Mouse (Mus musculus) MEL (cell line): ENCODE measurements around the gene Pisd. TPM values are rescaled to one million over a fixed set of nuclear protein-coding genes. Genes with fewer than 3 reads are reported as not detected.
"Not testable (repeated sequence)": the region's sequence is repeated elsewhere in the genome, so short reads cannot be mapped to it uniquely, and the experiment has no call there.

Experiments
- DNase-seq: peaks from one replicate; pipeline ENCODE4 v3.0.0; 2011; ENCODE audit warnings: low read depth, low spot score
- H3K27ac ChIP-seq: 2 replicates; pipeline ENCODE4 v1.5.1; 2012; ENCODE audit warnings: low read depth, mild to moderate bottlenecking, control low read depth, low read length, moderate library complexity; ENCODE audit not compliant: control insufficient read depth
- H3K27me3 ChIP-seq, 2 experiments: fragments of 150-350 bp in 1 of 2; sonication (generic) in 1 of 2; 2 replicates each; pipeline ENCODE4 v1.6.1; 2012; ENCODE audit warnings: low read length in 2 of 2, mild to moderate bottlenecking in 2 of 2, improper control_type of control experiment in 1 of 2, moderate library complexity in 1 of 2; ENCODE audit not compliant: insufficient read depth in 2 of 2, control insufficient read depth in 1 of 2
- H3K36me3 ChIP-seq, 2 experiments: 2 replicates each; pipeline ENCODE4 v1.6.1; 2012 to 2014; ENCODE audit warnings: low read length in 2 of 2, improper control_type of control experiment in 1 of 2, inconsistent platforms in 1 of 2, mild to moderate bottlenecking in 1 of 2; ENCODE audit not compliant: insufficient read depth in 2 of 2, control insufficient read depth in 1 of 2
- H3K4me1 ChIP-seq, 2 experiments: fragments of 150-350 bp in 1 of 2; sonication (generic) in 1 of 2; 2 replicates each; pipeline ENCODE4 v1.6.1; 2012; ENCODE audit warnings: low read length in 2 of 2, improper control_type of control experiment in 1 of 2, mild to moderate bottlenecking in 1 of 2; ENCODE audit not compliant: insufficient read depth in 2 of 2, control insufficient read depth in 1 of 2
- H3K4me3 ChIP-seq, 2 experiments: fragments of 150-350 bp in 1 of 2; sonication (generic) in 1 of 2; 2 replicates each; pipeline ENCODE4 v1.5.1; 2012; ENCODE audit warnings: low read depth in 2 of 2, low read length in 2 of 2, mild to moderate bottlenecking in 2 of 2, moderate library complexity in 2 of 2, control low read depth in 1 of 2, improper control_type of control experiment in 1 of 2; ENCODE audit not compliant: control insufficient read depth in 1 of 2, insufficient read depth in 1 of 2
- H3K79me2 ChIP-seq: 2 replicates; pipeline ENCODE4 v1.6.1; 2012; ENCODE audit warnings: mild to moderate bottlenecking, low read length, moderate library complexity; ENCODE audit not compliant: control insufficient read depth, poor library complexity, insufficient read depth
- H3K9ac ChIP-seq: 2 replicates; pipeline ENCODE4 v1.6.1; 2012; ENCODE audit warnings: low read depth, mild to moderate bottlenecking, control low read depth, low read length, moderate library complexity; ENCODE audit not compliant: control insufficient read depth, poor library complexity, severe bottlenecking
- H3K9me3 ChIP-seq: fragments of 150-350 bp; sonication (generic); replicated peaks from 2 replicates; pipeline ENCODE4 v1.6.1; 2012; ENCODE audit warnings: mild to moderate bottlenecking, low read length, improper control_type of control experiment, moderate library complexity; ENCODE audit not compliant: insufficient read depth
- BHLHE40 ChIP-seq: IDR thresholded peaks from 2 replicates; pipeline ENCODE4 v1.6.1; 2012; ENCODE audit warnings: low read depth, mild to moderate bottlenecking, inconsistent platforms, low read length, improper control_type of control experiment, borderline replicate concordance
- CHD1 ChIP-seq: IDR thresholded peaks from 2 replicates; pipeline ENCODE4 v1.6.1; 2012; ENCODE audit warnings: low read depth, mild to moderate bottlenecking, inconsistent platforms, low read length, improper control_type of control experiment
- ELF1 ChIP-seq: IDR thresholded peaks from 2 replicates; pipeline ENCODE4 v1.6.1; 2014; ENCODE audit warnings: low read depth, mild to moderate bottlenecking, inconsistent platforms, low read length, improper control_type of control experiment, moderate library complexity
- EP300 ChIP-seq, 2 experiments: IDR thresholded peaks; 2 replicates each; pipeline ENCODE4 v1.6.1; 2011; ENCODE audit warnings: improper control_type of control experiment in 2 of 2, low read length in 2 of 2, low read depth in 1 of 2, mild to moderate bottlenecking in 1 of 2
- ETS1 ChIP-seq: IDR thresholded peaks from 2 replicates; pipeline ENCODE4 v1.6.1; 2012; ENCODE audit warnings: low read depth, mild to moderate bottlenecking, inconsistent platforms, low read length, improper control_type of control experiment, moderate library complexity
- JUND ChIP-seq: IDR thresholded peaks from 2 replicates; pipeline ENCODE4 v1.6.1; 2011; ENCODE audit warnings: low read depth, mild to moderate bottlenecking, improper control_type of control experiment, low read length
- KAT2A ChIP-seq: conservative IDR thresholded peaks from 2 replicates; pipeline ENCODE4 v1.6.1; 2012; ENCODE audit warnings: low read depth, low read length, improper control_type of control experiment, inconsistent platforms
- MAFK ChIP-seq: IDR thresholded peaks from 2 replicates; pipeline ENCODE4 v1.6.1; 2011; ENCODE audit warnings: low read depth, mild to moderate bottlenecking, low read length, improper control_type of control experiment, borderline replicate concordance
- MAX ChIP-seq: IDR thresholded peaks from 2 replicates; pipeline ENCODE4 v1.6.1; 2011; ENCODE audit warnings: low read length, improper control_type of control experiment
- MEF2A ChIP-seq: IDR thresholded peaks from 2 replicates; pipeline ENCODE4 v1.6.1; 2014; ENCODE audit warnings: low read depth, mild to moderate bottlenecking, inconsistent platforms, low read length, improper control_type of control experiment; ENCODE audit not compliant: poor library complexity, insufficient replicate concordance, severe bottlenecking; ENCODE audit errors: extremely low read depth
- MXI1 ChIP-seq: IDR thresholded peaks from 2 replicates; pipeline ENCODE4 v1.6.1; 2011; ENCODE audit warnings: mild to moderate bottlenecking, low read depth, low read length, improper control_type of control experiment
- MYC ChIP-seq: IDR thresholded peaks from 2 replicates; pipeline ENCODE4 v1.6.1; 2011; ENCODE audit warnings: low read depth, mild to moderate bottlenecking, low read length, improper control_type of control experiment, moderate library complexity
- NELFE ChIP-seq: IDR thresholded peaks from 2 replicates; pipeline ENCODE4 v1.6.1; 2011; ENCODE audit warnings: low read depth, low read length, improper control_type of control experiment
- NRF1 ChIP-seq: IDR thresholded peaks from 2 replicates; pipeline ENCODE4 v1.6.1; 2014; ENCODE audit warnings: low read depth, mild to moderate bottlenecking, inconsistent platforms, low read length, improper control_type of control experiment, moderate library complexity; ENCODE audit not compliant: poor library complexity, insufficient read depth, severe bottlenecking
- POLR2A ChIP-seq, 2 experiments: IDR thresholded peaks; 2 replicates each; pipeline ENCODE4 v1.6.1; 2011 to 2012; ENCODE audit warnings: low read length in 2 of 2, mild to moderate bottlenecking in 2 of 2, control low read depth in 1 of 2, improper control_type of control experiment in 1 of 2, low read depth in 1 of 2, moderate library complexity in 1 of 2; ENCODE audit not compliant: control insufficient read depth in 1 of 2, insufficient read depth in 1 of 2, poor library complexity in 1 of 2
- POLR2AphosphoS5 ChIP-seq: IDR thresholded peaks from 2 replicates; pipeline ENCODE4 v1.6.1; 2012; ENCODE audit warnings: low read depth, borderline replicate concordance, mild to moderate bottlenecking, inconsistent platforms, low read length, moderate library complexity, mixed read lengths
- RAD21 ChIP-seq: IDR thresholded peaks from 2 replicates; pipeline ENCODE4 v1.6.1; 2011; ENCODE audit warnings: mild to moderate bottlenecking, low read depth, low read length, improper control_type of control experiment
- RCOR1 ChIP-seq: IDR thresholded peaks from 2 replicates; pipeline ENCODE4 v1.6.1; 2012; ENCODE audit warnings: low read depth, mild to moderate bottlenecking, inconsistent platforms, low read length, improper control_type of control experiment
- SMC3 ChIP-seq: IDR thresholded peaks from 2 replicates; pipeline ENCODE4 v1.6.1; 2011; ENCODE audit warnings: low read depth, low read length, improper control_type of control experiment
- TAL1 ChIP-seq: IDR thresholded peaks from 2 replicates; pipeline ENCODE4 v1.6.1; 2012; ENCODE audit warnings: mild to moderate bottlenecking, inconsistent platforms, low read length, moderate library complexity, mixed read lengths
- UBTF ChIP-seq: IDR thresholded peaks from 2 replicates; pipeline ENCODE4 v1.6.1; 2012; ENCODE audit warnings: low read depth, mild to moderate bottlenecking, inconsistent platforms, low read length, improper control_type of control experiment, moderate library complexity, borderline replicate concordance; ENCODE audit not compliant: insufficient read depth
- USF1 ChIP-seq: IDR thresholded peaks from 2 replicates; pipeline ENCODE4 v1.6.1; 2014; ENCODE audit warnings: low read depth, mild to moderate bottlenecking, inconsistent platforms, low read length, improper control_type of control experiment, moderate library complexity
- USF2 ChIP-seq, 2 experiments: IDR thresholded peaks; 2 replicates each; pipeline ENCODE4 v1.6.1; 2011 to 2012; ENCODE audit warnings: improper control_type of control experiment in 2 of 2, low read length in 2 of 2, borderline replicate concordance in 1 of 2, inconsistent platforms in 1 of 2, low read depth in 1 of 2, mild to moderate bottlenecking in 1 of 2; ENCODE audit not compliant: insufficient read depth in 1 of 2
- ZC3H11A ChIP-seq: IDR thresholded peaks from 2 replicates; pipeline ENCODE4 v1.6.1; 2012; ENCODE audit warnings: low read depth, mild to moderate bottlenecking, inconsistent platforms, low read length, improper control_type of control experiment
- polyA plus RNA-seq, 2 experiments: library from polyadenylated mRNA; stranded (reverse) in 1 of 2; unstranded in 1 of 2; fragments of >175 nt in 1 of 2; fragments of >200 nt in 1 of 2; gene quantifications; 2 replicates each; pipeline versions ENCODE4 v1.2.1 to v1.2.4; 2012; ENCODE audit warnings: low replicate concordance in 2 of 2, low read depth in 1 of 2; ENCODE audit not compliant: insufficient read length in 2 of 2, insufficient read depth in 1 of 2, missing spikeins in 1 of 2
- total RNA-seq: library from RNA; depleted of rRNA; stranded (reverse); fragments of 300-350 nt; gene quantifications from 2 replicates; pipeline ENCODE4 v1.2.3, GENCODE M21; 2012

Gene Pisd
- total and polyA plus RNA-seq, 3 experiments = 59.5 to 76.3 (median 70.1) TPM

DNA sequence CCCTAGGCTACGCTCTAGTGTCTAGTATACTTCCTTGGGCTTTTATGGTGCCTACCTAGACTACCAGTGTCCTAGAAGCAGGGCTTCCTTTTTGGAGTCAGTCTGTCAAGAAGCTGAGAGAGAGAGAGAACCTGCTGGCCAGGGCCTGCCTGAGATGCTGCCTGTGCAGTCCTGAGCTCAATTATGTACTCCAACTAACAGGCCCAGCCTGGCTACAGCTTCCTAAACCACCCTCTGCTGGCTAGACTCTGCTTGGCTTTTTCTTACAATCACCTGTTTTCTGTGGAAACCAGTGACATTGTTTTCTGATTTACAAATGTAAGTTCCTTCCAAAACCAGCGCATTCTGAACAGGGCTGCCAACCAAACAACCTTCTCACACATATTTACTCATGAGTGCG lies 45.3 kb downstream of the Pisd start:
- no peak overlapping the region for H3K27ac ChIP-seq
- H3K4me1 ChIP-seq = no peaks in the 10 kb centered on the region
- no peaks in the 10 kb centered on the region for H3K79me2 ChIP-seq
- TF ChIP-seq USF1 (no peak), ETS1 (no peak), USF2 (IDR thresholded peaks at IDR 0.05; ENCODE audit: borderline replicate concordance in 1 of 2, insufficient read depth in 1 of 2, low read depth in 1 of 2, low read length in 2 of 2) (no peak), EP300 (IDR thresholded peaks at IDR 0.05; ENCODE audit: low read depth in 1 of 2, low read length in 2 of 2) (no peak), POLR2A (IDR thresholded peaks at IDR 0.05; ENCODE audit: control insufficient read depth in 1 of 2, insufficient read depth in 1 of 2, low read depth in 1 of 2, low read length in 2 of 2, poor library complexity in 1 of 2) (no peak), NELFE (no peak), CHD1 (no peak), KAT2A (no peak), NRF1 (no peak), MAX (no peak), SMC3 (no peak), MEF2A (no peak)
- H3K9me3 ChIP-seq = no peaks in the 10 kb centered on the region
- no peaks in the 10 kb centered on the region for H3K27me3 ChIP-seq
- no peak overlapping the region for H3K9ac ChIP-seq
- no peak overlapping the region for H3K4me3 ChIP-seq
- no peak for DNase-seq
- no peaks in the 10 kb centered on the region; a peak in 1 of 4 replicates for H3K36me3 ChIP-seq

DNA sequence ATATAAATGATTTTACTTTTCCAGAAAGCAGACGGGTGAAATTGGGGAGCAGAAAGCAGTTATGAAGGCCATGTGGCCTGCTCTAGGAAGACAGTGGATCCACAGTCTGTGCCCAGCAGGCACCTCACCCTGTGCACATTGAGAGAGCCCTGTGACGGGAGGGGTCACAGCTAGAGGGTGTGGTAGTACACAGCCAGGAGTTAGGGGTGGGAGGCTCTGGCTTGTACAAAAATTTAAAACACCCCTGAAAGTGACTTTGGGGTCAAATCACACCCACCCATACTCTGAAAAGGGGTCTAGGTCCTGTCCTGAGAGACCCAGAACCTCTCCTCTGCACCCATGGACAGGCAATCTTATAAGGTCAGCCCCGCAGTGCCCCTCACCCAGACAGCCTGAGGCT lies 48.7 kb downstream of the Pisd start:
- not testable (repeated sequence) for H3K79me2 ChIP-seq, H3K4me1 ChIP-seq, H3K9ac ChIP-seq, H3K4me3 ChIP-seq, H3K27me3 ChIP-seq, H3K27ac ChIP-seq, H3K36me3 ChIP-seq, DNase-seq, H3K9me3 ChIP-seq

GRCm38 (mm10) chr5:32735779-32736178 lies 49.7 kb downstream of the Pisd start:
- Histone ChIP-seq H3K27ac (no peak overlapping the region), H3K36me3 (no peaks in the 10 kb centered on the region; a peak in 1 of 4 replicates), H3K27me3 (no peaks in the 10 kb centered on the region), H3K79me2 (no peaks in the 10 kb centered on the region), H3K9me3 (no peaks in the 10 kb centered on the region), H3K9ac (no peak overlapping the region), H3K4me1 (no peaks in the 10 kb centered on the region), H3K4me3 (no peak overlapping the region)
- no peak for DNase-seq
- TF ChIP-seq RAD21 (no peak), ZC3H11A (no peak), USF1 (no peak), UBTF (no peak), CHD1 (no peak), MAFK (no peak), MEF2A (no peak), USF2 (IDR thresholded peaks at IDR 0.05; ENCODE audit: borderline replicate concordance in 1 of 2, insufficient read depth in 1 of 2, low read depth in 1 of 2, low read length in 2 of 2) (no peak), EP300 (IDR thresholded peaks at IDR 0.05; ENCODE audit: low read depth in 1 of 2, low read length in 2 of 2) (no peak), MXI1 (no peak), RCOR1 (no peak), MYC (no peak), POLR2A (IDR thresholded peaks at IDR 0.05; ENCODE audit: control insufficient read depth in 1 of 2, insufficient read depth in 1 of 2, low read depth in 1 of 2, low read length in 2 of 2, poor library complexity in 1 of 2) (no peak), BHLHE40 (no peak), TAL1 (no peak), ELF1 (no peak), NELFE (no peak), MAX (no peak), JUND (no peak), POLR2AphosphoS5 (no peak)
